Mouse (Mus musculus) urinary bladder, adult 18-20 months (tissue): ENCODE results near the gene Tm7sf2.
A peak's percentile ranks its signal among the peaks of the same experiment; 100 is the strongest.

ENCODE experiments used
- DNase-seq, 2 experiments: peaks; one replicate each; pipeline ENCODE4 v3.0.0; 2022; ENCODE audit warnings: low spot score in 2 of 2, mixed read lengths in 2 of 2

Gene Tm7sf2

DNA sequence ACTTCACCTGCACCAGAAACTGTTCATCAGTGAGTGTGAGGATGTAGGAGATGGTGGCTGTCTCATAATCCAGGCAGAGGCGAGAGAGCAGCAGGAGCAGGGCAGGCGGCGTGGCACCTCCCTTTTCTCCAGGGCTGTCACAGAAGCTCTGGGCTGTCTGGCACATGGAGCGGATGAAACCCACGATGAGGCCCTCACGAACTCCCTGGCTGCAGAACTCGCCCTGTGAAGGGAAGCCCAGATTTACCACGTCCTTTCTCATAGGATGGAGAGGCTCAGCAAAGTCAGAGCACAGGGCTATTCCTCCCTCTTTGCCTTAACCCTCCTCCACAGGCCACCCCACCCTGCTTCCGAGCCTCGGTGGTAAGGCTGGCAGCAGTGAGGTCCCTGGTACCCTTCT is 1.7 kb upstream of the Tm7sf2 start:
- DNase-seq = no peak

GRCm38 (mm10) chr19:6068951-6069350 is 778 bp upstream of the Tm7sf2 start:
- no peak for DNase-seq

DNA sequence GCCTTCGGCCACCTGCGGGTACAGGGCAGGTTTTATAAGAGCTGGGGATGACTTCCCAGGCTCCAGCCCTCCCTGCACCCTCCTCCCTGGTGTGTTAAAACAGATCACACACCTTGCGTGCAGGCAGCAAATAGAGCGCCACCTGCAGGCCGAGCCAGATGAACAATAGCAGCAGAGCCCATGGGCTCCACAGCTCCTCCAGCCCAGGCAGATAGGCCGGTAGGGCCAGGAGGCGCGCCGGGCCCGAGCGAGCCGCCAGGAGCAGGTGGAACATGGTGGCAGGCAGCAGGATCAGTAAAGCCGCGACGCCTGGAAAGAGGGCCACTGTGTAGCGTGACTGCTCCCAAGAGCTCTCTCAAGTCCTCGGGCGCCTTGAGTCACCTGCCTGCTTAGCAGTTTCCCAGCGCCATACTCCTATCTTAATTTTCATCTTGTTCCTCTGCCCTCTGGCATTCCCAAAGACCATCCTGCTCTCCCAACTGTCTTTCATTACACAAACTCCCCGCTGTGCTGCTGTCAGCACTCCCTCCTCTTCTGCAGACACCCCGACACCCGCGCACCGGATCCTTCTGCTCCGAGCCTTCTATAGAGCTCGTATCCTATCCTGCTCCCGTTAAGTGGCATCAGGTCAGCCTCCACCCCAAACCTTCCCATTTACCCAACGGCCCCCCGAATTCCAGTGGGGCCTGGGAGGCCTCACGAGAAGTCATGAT is 1.0 kb downstream of the Tm7sf2 start:
- DNase-seq = peak in 1 of 2 experiments; percentile 76

DNA sequence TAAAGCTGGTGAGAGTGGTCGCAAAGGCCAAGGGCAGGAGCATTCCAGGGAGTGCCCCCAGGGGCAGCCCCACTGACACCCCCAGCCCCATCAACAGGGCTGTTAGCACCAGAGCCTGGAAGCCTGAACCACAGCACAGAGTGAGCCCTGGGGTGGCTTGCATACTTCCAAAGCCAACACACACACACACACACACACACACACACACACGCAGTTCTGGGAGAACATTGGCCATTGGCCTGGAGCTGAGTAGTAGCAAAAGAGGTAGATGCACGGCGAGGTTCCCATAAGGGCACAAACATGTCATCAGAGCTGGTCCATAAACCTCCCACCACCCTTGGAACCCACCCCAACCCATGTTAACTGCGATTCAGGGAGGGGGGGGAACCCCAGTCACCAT is 1.6 kb downstream of the Tm7sf2 start:
- no peak for DNase-seq

DNA sequence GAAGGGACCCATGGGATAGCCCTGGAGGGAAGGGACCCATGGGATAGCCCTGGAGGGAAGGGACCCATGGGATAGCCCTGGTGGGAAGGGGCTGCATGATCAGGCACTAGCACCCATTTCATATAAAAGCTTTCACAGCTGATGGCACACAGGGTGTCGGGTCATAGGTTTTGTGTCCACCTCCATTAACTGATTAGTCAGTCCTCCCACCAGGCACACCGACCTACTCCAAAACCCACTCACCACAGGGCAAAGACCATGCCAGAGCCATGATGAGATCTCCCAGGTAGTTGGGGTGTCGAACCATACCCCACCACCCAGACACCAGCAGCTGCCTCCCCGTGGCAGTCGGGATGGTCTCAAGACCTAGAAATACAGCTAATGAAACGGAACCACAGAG is 5.1 kb downstream of the Tm7sf2 start:
- no peak for DNase-seq

DNA sequence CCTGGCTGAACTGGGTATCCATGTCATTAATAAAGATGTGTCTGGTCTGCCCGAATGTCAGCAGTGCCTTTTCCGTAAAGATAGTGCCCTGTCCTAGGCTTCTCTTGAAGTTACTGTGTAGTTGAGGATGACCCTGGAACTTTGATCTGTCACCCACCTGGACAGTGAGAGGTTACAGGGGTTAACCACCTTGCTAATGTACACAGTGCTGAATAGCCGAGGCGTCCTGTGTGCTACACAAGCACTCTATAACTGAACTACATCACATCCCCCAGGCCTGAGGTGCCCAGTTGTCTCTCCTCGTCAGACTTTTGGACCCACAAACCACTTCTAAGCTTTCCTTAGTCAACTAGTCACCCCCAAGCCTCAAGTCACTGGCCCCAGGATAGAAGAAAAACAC is 5.8 kb downstream of the Tm7sf2 start:
- DNase-seq = no peak

DNA sequence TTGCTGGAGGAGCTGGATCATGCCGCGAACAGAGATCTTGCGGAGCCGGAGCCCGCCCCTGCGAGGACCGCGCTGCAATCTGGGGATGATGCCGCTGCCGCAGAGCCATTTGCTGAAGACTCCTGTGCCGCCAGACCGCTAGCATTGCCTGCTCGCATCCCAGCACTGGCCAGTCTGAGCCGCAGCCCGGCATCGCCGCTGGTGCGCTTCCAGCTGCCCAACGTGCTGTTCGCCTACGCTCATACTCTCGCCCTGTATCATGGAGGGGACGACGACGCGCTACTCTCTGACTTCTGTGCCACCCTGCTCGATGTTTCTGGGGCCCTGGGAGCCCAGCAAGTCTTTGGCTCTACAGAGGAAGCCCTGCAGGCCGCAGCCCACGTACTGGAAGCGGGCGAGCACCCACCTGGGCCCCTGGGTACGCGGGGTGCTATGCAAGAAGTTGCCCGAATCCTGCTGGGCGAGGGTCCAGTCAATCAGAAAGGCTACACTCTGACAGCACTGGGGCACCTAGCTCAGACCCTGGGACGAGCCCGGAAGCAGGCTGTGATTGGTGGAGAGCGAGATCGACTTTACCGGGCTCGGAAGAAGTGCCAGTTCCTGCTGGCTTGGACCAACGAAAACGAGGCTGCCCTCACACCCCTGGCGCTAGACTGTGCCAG is 6.4 kb downstream of the Tm7sf2 start:
- peak in 1 of 2 experiments; percentile 42 for DNase-seq

DNA sequence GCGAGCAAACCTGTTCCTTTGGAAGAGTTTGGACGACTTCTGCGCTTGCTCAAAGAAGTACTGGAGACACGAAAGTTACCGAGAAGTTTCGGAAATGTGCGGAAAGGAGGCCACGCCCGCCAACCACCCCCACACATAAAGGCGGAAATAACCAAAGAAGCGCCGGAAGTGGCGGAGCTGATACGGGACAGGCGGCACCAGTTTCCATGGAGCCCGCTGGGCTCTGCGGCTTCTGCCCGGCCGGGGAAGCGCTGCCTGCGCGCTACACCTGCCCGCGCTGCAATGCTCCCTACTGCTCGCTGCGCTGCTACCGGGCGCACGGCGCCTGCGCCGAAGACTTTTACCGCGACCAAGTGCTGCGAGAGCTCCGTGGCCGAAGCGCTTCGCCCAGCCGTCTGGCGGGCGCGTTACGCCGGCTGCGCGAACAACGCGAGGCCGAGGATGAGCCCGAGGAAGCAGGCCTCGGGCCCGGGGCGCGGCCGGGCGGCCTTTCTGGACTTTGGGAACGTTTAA is 7.1 kb downstream of the Tm7sf2 start, which contains the start of gene Znhit2:
Znhit2 (plus strand) TSS at position 172 of the 513 bp plus-strand sequence.
- peak; percentile 85 to 93 for DNase-seq

- no peak for DNase-seq
Observed at GRCm38 (mm10) chr19:6058966-6059365, 9.2 kb downstream of the Tm7sf2 start.

DNA sequence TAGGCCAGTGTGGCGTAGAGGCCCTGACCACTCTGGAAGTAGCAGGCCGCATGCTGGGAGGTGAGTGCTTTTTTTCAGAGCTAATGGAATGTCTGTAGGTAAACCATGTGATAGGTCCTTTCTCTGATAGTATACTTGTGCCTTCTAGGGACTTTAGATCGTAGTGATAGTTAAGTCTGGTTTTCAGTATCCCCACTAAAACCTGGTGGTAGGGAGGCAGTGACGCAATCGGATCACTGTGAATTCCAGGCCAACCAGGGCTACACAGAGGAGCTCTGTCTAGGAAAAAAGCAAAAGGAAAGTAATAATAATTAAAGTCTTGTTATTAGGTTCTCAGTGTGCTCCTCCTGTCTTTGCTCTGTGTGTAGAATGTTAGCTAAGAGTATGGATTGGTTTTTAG is 9.7 kb downstream of the Tm7sf2 start:
- no peak for DNase-seq

- DNase-seq = peak; percentile 97
Observed at GRCm38 (mm10) chr19:6057313-6058096, 10.7 kb downstream of the Tm7sf2 start, which contains the start of the genes Mrpl49 and Fau. Mrpl49 (minus strand) TSS chr19:6057785. Fau (plus strand) TSS chr19:6057844.

DNA sequence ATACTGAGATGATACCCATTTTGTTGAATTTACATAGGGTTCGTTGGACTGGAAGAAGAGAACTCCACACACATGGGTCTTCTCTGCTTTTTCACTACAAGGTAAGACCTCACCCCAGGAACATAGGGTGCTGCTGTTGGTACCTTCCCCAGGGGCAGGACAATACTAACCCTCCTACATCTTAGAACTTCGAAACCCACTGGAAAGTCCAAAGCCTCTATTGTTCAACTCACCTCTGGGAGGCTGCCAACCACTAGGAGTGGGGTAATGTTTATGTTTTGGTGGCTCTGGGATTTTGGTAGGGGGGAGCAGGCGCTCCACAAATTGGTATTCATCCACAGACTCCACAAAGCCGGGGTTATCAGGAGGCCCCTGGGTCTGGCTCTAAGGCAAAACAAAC is 11.5 kb downstream of the Tm7sf2 start:
- no peak for DNase-seq

- DNase-seq = no peak
Observed at GRCm38 (mm10) chr19:6054296-6054695, 13.9 kb downstream of the Tm7sf2 start.

DNA sequence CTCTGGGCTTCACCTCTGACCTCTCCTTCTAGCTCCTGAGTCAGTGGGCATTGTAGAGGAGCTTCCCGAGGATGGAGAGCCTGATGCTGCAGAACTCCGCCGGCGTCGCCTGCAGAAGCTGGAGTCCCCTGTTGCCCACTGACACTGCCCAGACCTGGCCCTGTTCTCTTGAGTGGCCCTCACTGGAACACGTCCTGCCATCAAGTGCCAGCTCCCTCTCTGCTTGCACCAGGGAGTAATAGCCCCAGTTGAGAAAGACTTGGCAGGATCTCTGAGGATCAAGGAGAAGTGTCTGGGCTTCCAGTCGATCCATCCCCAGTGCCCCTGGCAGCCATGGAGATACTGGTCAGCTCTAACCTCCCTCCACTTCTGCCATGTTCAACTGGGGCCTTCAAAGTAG is 15.7 kb downstream of the Tm7sf2 start:
- no peak for DNase-seq

DNA sequence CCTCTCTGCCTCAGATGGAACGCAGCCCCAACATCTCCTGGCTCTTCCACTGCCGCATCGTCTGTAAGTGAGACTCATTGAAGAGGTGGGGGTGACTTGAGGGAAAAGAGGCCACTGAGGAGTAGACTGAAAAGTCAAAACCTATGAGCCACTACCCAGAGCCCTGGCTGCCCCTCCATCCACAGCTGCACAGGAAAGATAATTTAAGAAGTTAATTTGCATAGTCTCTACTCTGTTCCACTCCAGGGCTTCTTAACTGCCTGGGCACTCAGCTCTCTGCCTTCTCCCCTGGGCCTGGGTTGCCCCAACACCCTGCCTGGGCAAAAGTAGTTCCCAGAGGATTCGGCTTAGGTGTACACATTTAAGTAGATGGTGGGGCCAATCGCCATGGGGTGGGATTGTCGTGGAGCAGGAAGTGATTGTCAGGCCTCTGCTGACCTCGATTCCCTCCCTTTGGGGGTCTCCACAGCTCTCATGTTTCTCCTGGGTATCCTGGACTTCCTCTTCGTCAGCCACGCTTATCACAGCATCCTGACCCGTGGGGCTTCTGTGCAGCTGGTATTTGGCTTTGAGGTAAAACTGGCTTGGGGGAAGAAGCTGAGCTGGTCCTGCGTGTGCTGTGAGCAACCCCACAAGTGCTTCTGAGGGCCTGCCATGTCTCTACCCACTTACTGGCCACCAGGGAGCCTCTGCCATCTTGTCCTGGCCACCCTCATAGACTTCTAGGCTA is 19.3 kb downstream of the Tm7sf2 start:
- DNase-seq = no peak

DNA sequence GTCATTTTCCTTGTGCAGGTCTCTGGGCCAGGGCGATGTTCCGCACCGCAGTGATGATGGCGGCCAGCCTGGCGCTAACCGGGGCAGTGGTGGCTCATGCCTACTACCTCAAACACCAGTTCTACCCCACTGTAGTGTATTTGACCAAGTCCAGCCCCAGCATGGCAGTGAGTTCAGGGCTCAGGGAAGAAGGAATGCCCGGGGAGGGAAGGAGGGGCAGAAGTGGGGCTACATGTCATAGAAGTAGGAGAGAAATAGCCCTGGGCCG is 20.3 kb downstream of the Tm7sf2 start:
- no peak for DNase-seq

- DNase-seq = no peak
Observed at GRCm38 (mm10) chr19:6047154-6047898, 20.8 kb downstream of the Tm7sf2 start.

DNA sequence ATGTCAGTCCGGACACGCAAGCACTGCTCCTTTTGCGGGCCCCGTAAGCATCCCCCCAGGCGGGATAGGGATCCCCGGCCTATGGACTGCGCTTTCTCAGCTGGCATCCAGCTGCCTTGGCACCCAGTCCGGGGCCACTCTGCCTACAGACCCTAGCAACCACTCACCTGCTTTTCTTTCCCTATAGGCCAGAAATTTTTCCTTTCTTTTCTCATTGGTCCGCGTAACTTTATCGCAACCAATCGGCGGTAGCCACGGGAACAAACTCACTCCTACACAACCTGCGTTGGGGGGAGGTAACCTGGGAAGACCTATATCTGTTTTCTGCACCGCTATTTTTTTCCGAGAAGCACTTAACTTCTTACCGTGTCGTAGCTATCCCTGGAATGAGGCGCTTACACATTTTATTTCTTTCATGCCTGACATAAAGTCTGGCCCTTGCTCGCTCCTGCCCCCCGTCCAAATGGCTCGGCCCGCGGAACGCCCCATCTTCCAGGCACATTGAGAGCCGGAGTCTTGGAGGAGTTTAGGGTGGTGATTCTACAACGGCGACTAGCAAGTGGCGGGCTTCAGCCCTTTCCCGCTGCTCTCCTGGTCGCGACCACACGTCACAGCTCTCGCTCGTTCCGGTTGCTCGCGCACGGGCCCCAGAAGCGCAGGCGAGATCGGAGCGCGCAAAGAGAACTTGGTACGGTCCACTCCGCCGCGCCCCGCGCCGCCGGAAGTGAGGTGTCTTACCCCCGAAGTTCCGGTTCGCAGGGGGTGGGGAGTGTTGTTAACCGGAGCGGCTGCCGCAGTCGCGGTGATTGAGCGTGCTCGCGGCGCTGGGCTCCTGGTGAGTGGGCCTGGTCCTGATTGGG is 21.6 kb downstream of the Tm7sf2 start, which contains the start of gene Syvn1:
Syvn1 (plus strand) TSS at position 283 of the 860 bp plus-strand sequence.
- DNase-seq = peak; percentile 84 to 88

GRCm38 (mm10) chr19:6045366-6046293 is 22.5 kb downstream of the Tm7sf2 start:
- no peak for DNase-seq
